Mouse (Mus musculus) liver, embryonic 14.5 days (tissue): ENCODE measurements around the gene Cpox.

Source experiments
- CTCF ChIP-seq: IDR thresholded peaks from 2 replicates; pipeline ENCODE4 v1.5.1; 2016; ENCODE audit warnings: antibody characterized with exemption, low read depth, control low read depth
- EP300 ChIP-seq: IDR thresholded peaks from 2 replicates; pipeline ENCODE4 v1.6.1; 2016; ENCODE audit warnings: antibody characterized with exemption, low read depth

- TF ChIP-seq CTCF (no peak), EP300 (no peak)
Observed at GRCm38 (mm10) chr16:58700174-58700573, 30.1 kb downstream of the Cpox start.
